Mouse (Mus musculus): ENCODE results near the gene Tex36. TPM values are rescaled to one million over a fixed set of nuclear protein-coding genes. Genes with fewer than 3 reads are reported as not detected.

The Tex36 gene
- polyA plus RNA-seq, 1 experiment from 2014 or later: not detected

DNA sequence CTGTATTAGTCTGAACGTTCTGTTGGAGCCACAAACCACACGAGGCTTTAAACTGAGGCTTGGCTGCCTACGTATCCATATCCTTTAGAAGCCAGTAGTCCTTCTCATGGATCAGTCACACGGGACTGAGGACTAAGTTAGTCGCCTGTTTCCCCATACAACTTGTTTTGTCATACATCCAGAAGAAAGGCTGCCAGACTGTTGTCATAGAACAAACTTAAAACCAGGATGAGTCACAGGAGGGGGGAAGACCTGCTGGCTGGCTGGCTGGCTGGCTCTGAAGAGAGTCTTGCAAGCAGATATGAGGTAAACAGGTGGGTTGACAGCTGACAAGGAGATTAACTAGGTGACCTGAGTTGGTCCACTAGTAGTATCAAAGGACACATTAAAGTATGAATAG is 28.9 kb upstream of the Tex36 start:
- no peak overlapping the region for H3K9ac ChIP-seq (ENCODE audit: low read length)
- no peak for ATAC-seq (ENCODE audit: low read depth)
- no peak overlapping the region for H3K4me2 ChIP-seq (ENCODE audit: low read depth, low read length)
- WGBS: 59% methylated on average over 5 of the region's 5 CpGs
- H3K27ac ChIP-seq (ENCODE audit: low read length): no peak overlapping the region
- H3K4me3 ChIP-seq (ENCODE audit: low read length): no peak overlapping the region
- no peaks in the 10 kb centered on the region for H3K4me1 ChIP-seq (replicated peaks; ENCODE audit: control insufficient read depth, insufficient read depth, low read length)
- H3K36me3 ChIP-seq (ENCODE audit: control insufficient read depth, insufficient read depth, low read length): no peaks in the 10 kb centered on the region
- H3K9me3 ChIP-seq (ENCODE audit: control insufficient read depth, low read length): no peaks in the 10 kb centered on the region
- H3K27me3 ChIP-seq (ENCODE audit: control insufficient read depth, insufficient read depth, low read depth, low read length): no peaks in the 10 kb centered on the region

GRCm38 (mm10) chr7:133627184-133627936 is 25.4 kb upstream of the Tex36 start:
- Histone ChIP-seq H3K27me3 (ENCODE audit: control insufficient read depth, insufficient read depth, low read depth, low read length) (no peaks in the 10 kb centered on the region), H3K36me3 (ENCODE audit: control insufficient read depth, insufficient read depth, low read length) (no peaks in the 10 kb centered on the region), H3K4me1 (replicated peaks; ENCODE audit: control insufficient read depth, insufficient read depth, low read length) (no peaks in the 10 kb centered on the region), H3K4me2 (ENCODE audit: low read depth, low read length) (no peak overlapping the region), H3K4me3 (ENCODE audit: low read length) (no peak overlapping the region), H3K9ac (ENCODE audit: low read length) (no peak overlapping the region), H3K9me3 (ENCODE audit: control insufficient read depth, low read length) (no peaks in the 10 kb centered on the region), H3K27ac (ENCODE audit: low read length) (no peak overlapping the region)
- ATAC-seq (ENCODE audit: low read depth): peak; percentile 79
- WGBS: 32% methylated on average over 14 of the region's 14 CpGs

DNA sequence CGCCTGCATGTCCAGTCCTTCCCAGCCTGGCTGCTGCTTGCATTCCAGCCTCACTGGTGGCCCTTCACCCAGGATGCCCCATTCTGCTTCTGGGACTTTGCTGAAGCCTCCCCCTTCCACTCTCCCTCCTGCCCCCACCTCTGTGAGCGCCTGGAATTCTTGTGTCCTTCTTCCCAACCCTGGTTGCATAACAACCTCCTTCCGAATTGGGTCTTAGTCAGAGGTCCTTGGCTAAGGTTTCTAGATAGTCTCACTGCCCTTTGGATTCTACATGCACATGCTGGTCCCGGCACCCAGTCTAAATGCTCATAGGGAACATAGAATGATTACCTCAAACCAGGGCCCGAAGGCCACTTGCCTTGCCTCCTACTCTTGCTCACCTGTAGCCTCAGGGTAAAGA is 21.3 kb upstream of the Tex36 start:
- Histone ChIP-seq H3K36me3 (ENCODE audit: control insufficient read depth, insufficient read depth, low read length) (no peaks in the 10 kb centered on the region), H3K4me1 (replicated peaks; ENCODE audit: control insufficient read depth, insufficient read depth, low read length) (no peaks in the 10 kb centered on the region), H3K9ac (ENCODE audit: low read length) (no peak overlapping the region), H3K27ac (ENCODE audit: low read length) (no peak overlapping the region), H3K9me3 (ENCODE audit: control insufficient read depth, low read length) (no peaks in the 10 kb centered on the region), H3K4me2 (ENCODE audit: low read depth, low read length) (no peak overlapping the region), H3K4me3 (ENCODE audit: low read length) (no peak overlapping the region), H3K27me3 (ENCODE audit: control insufficient read depth, insufficient read depth, low read depth, low read length) (no peaks in the 10 kb centered on the region)
- no peak for ATAC-seq (ENCODE audit: low read depth)
- WGBS: 75% methylated on average over 5 of the region's 5 CpGs

DNA sequence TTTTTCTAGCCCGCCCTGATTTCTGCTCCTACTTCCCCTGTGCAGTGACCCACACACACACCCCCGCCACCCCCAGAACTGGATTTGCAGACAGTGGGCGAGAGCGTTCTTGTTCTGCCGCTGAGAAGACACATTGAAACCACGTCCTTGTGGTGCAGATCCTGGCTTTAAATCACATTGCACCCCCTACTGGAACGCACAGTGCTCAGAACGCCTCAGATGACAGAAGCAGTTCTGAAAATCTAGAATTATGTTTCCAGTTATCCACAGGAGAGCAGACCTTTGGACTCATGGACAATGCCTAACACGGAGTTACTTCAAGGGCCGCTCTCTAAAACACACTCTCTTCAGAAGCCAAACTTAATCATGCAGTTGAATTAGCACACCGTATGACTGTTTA is 18.8 kb upstream of the Tex36 start:
- no peak for ATAC-seq (ENCODE audit: low read depth)
- H3K36me3 ChIP-seq (ENCODE audit: control insufficient read depth, insufficient read depth, low read length): no peaks in the 10 kb centered on the region
- H3K9me3 ChIP-seq (ENCODE audit: control insufficient read depth, low read length): no peaks in the 10 kb centered on the region
- H3K4me1 ChIP-seq (replicated peaks; ENCODE audit: control insufficient read depth, insufficient read depth, low read length): no peaks in the 10 kb centered on the region
- peak overlapping the region; percentile 34; the same call in 1 of the 2 replicates for H3K4me2 ChIP-seq (ENCODE audit: low read depth, low read length)
- 30% methylated on average over 11 of the region's 11 CpGs for WGBS
- H3K4me3 ChIP-seq (ENCODE audit: low read length): no peak overlapping the region
- H3K27me3 ChIP-seq (ENCODE audit: control insufficient read depth, insufficient read depth, low read depth, low read length): no peaks in the 10 kb centered on the region
- H3K27ac ChIP-seq (ENCODE audit: low read length): no peak overlapping the region
- no peak overlapping the region for H3K9ac ChIP-seq (ENCODE audit: low read length)

GRCm38 (mm10) chr7:133612981-133613380 is 11.0 kb upstream of the Tex36 start:
- Histone ChIP-seq H3K27me3 (ENCODE audit: control insufficient read depth, insufficient read depth, low read depth, low read length) (no peaks in the 10 kb centered on the region), H3K4me3 (ENCODE audit: low read length) (no peak overlapping the region), H3K4me1 (replicated peaks; ENCODE audit: control insufficient read depth, insufficient read depth, low read length) (no peaks in the 10 kb centered on the region), H3K4me2 (ENCODE audit: low read depth, low read length) (no peak overlapping the region), H3K27ac (ENCODE audit: low read length) (no peak overlapping the region), H3K36me3 (ENCODE audit: control insufficient read depth, insufficient read depth, low read length) (no peaks in the 10 kb centered on the region), H3K9me3 (ENCODE audit: control insufficient read depth, low read length) (no peaks in the 10 kb centered on the region), H3K9ac (ENCODE audit: low read length) (no peak overlapping the region)
- ATAC-seq (ENCODE audit: low read depth): no peak
- WGBS: 64% methylated on average over 2 of the region's 2 CpGs

DNA sequence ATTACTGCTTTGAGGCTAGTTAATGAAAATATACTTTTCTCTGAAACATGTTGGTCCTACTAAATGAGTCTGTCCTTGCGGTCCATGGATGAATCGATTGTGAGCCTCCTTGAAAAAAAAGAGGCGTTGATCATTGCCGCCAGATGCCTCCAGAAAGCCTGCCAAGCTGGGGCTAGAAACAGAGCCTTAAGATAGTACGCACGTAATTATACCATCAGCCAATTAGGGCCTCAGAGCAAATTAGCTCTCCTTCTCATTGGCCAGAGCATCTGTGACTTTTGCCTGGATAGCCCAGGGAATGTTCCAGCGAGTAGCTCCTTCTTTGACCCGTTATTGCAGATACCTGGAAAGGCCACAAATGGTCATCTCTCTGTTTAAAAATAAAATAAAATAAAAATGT is 7.6 kb upstream of the Tex36 start:
- peak overlapping the region; percentile 28; the same call in 1 of the 2 replicates for H3K4me2 ChIP-seq (ENCODE audit: low read depth, low read length)
- 40% methylated on average over 8 of the region's 8 CpGs for WGBS
- ATAC-seq (ENCODE audit: low read depth): peak; percentile 90
- H3K9me3 ChIP-seq (ENCODE audit: control insufficient read depth, low read length): no peaks in the 10 kb centered on the region
- H3K27me3 ChIP-seq (ENCODE audit: control insufficient read depth, insufficient read depth, low read depth, low read length): no peaks in the 10 kb centered on the region
- no peak overlapping the region for H3K9ac ChIP-seq (ENCODE audit: low read length)
- H3K36me3 ChIP-seq (ENCODE audit: control insufficient read depth, insufficient read depth, low read length): no peaks in the 10 kb centered on the region
- peak overlapping the region; percentile 47; the same call in 1 of the 2 replicates for H3K27ac ChIP-seq (ENCODE audit: low read length)
- no peaks in the 10 kb centered on the region for H3K4me1 ChIP-seq (replicated peaks; ENCODE audit: control insufficient read depth, insufficient read depth, low read length)
- no peak overlapping the region for H3K4me3 ChIP-seq (ENCODE audit: low read length)

DNA sequence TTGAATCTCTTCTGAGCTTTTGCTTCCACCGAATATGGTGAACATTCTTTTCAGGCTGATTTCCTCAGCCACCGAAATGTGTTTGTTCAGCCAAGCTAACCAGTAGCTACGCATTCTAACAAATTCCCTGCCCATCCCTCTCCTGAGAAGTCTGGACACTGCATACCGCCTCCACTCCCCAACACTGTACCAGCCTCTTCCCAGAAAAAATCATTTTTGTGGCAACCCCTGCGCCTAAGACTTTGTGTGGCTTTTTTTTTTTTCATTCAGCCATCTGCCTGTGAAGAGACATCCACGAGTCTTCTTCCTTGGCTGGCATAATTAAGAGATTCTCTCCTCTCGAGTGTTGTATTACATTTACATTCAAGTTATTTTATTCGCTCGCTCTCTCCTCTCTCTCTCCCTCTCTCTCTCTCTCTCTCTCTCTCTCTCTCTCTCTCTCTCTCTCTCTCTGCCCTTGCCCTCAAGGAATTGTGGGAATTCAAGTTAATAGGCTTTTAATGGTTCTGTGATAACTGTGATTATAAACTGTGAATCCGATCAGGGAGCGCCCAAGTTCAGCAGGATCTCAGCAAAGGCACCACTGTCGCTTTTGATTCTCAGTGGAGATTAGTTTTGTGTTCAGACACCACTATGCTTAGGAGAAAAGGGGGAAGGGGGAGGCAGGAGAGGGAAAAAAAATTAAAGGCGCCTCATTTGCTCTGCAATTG is 6.8 kb upstream of the Tex36 start:
- H3K27ac ChIP-seq (ENCODE audit: low read length): peak overlapping the region; percentile 47; the same call in 1 of the 2 replicates
- H3K36me3 ChIP-seq (ENCODE audit: control insufficient read depth, insufficient read depth, low read length): no peaks in the 10 kb centered on the region
- H3K4me1 ChIP-seq (replicated peaks; ENCODE audit: control insufficient read depth, insufficient read depth, low read length): no peaks in the 10 kb centered on the region
- H3K4me2 ChIP-seq (ENCODE audit: low read depth, low read length): peak overlapping the region; percentile 28
- 41% methylated on average over 13 of the region's 13 CpGs for WGBS
- H3K9me3 ChIP-seq (ENCODE audit: control insufficient read depth, low read length): no peaks in the 10 kb centered on the region
- H3K4me3 ChIP-seq (ENCODE audit: low read length): no peak overlapping the region
- H3K9ac ChIP-seq (ENCODE audit: low read length): no peak overlapping the region
- H3K27me3 ChIP-seq (ENCODE audit: control insufficient read depth, insufficient read depth, low read depth, low read length): no peaks in the 10 kb centered on the region
- 0 out of 2 replicates have a peak, but pooled peaks have one; percentile 37 for ATAC-seq (ENCODE audit: low read depth)

- Histone ChIP-seq H3K9me3 (ENCODE audit: control insufficient read depth, low read length) (no peaks in the 10 kb centered on the region), H3K36me3 (ENCODE audit: control insufficient read depth, insufficient read depth, low read length) (no peaks in the 10 kb centered on the region), H3K9ac (ENCODE audit: low read length) (no peak overlapping the region), H3K27me3 (ENCODE audit: control insufficient read depth, insufficient read depth, low read depth, low read length) (no peaks in the 10 kb centered on the region), H3K27ac (ENCODE audit: low read length) (no peak overlapping the region), H3K4me3 (ENCODE audit: low read length) (no peak overlapping the region), H3K4me2 (ENCODE audit: low read depth, low read length) (0 out of 2 replicates have a peak overlapping the region, but pooled peaks have one; percentile 28), H3K4me1 (replicated peaks; ENCODE audit: control insufficient read depth, insufficient read depth, low read length) (no peaks in the 10 kb centered on the region)
- ATAC-seq (ENCODE audit: low read depth): no peak
- 78% methylated on average over 13 of the region's 13 CpGs for WGBS
Measured at GRCm38 (mm10) chr7:133607883-133608575, 6.1 kb upstream of the Tex36 start.

GRCm38 (mm10) chr7:133607331-133607730 is 5.4 kb upstream of the Tex36 start:
- no peak overlapping the region for H3K4me3 ChIP-seq (ENCODE audit: low read length)
- H3K27me3 ChIP-seq (ENCODE audit: control insufficient read depth, insufficient read depth, low read depth, low read length): no peaks in the 10 kb centered on the region
- no peak overlapping the region for H3K4me2 ChIP-seq (ENCODE audit: low read depth, low read length)
- H3K4me1 ChIP-seq (replicated peaks; ENCODE audit: control insufficient read depth, insufficient read depth, low read length): no peaks in the 10 kb centered on the region
- no peaks in the 10 kb centered on the region for H3K9me3 ChIP-seq (ENCODE audit: control insufficient read depth, low read length)
- H3K36me3 ChIP-seq (ENCODE audit: control insufficient read depth, insufficient read depth, low read length): no peaks in the 10 kb centered on the region
- H3K9ac ChIP-seq (ENCODE audit: low read length): no peak overlapping the region
- 69% methylated on average over 5 of the region's 5 CpGs for WGBS
- ATAC-seq (ENCODE audit: low read depth): no peak
- H3K27ac ChIP-seq (ENCODE audit: low read length): no peak overlapping the region
